Comparison of ENCODE assay signal across 9 mouse cellular contexts in genomic region chr15:11064160-11064557, GRCm38 (mm10). TPM values are rescaled to one million over a fixed set of nuclear protein-coding genes. Genes with fewer than 3 reads are reported as not detected.
DNase-seq lines count a peak whose midpoint lies in the region; ATAC-seq and TF ChIP-seq lines count a peak whose summit lies in the region.
"Had no signal": no experiment of that assay in that cellular context is flagged by ENCODE, and none has a peak within 500 bp of the region (broad histone marks: within the 10 kb centered on the region; RNA-seq: fewer than 3 reads in every experiment).

No protein-coding gene starts in this region.

- no peak for TF ChIP-seq CTCF in cerebellum, adult 2 months (IDR thresholded peaks at IDR 0.05; ENCODE audit: borderline replicate concordance, insufficient read depth, low read depth, low read length)

- H3K9me3 ChIP-seq in embryonic facial prominence, embryonic 10.5 days: no peaks in the 10 kb centered on the region
- H3K9me3 ChIP-seq in hindbrain, embryonic 15.5 days: no peaks in the 10 kb centered on the region

- H3K4me2 ChIP-seq in hindbrain, embryonic 15.5 days: peak overlapping the region; percentile 56; the same call in 1 of the 2 replicates

- peak; percentile 2; the same call in 1 of the 2 replicates for ATAC-seq in hindbrain, embryonic 15.5 days (ENCODE audit: low FRiP score, low read depth)

- no peak overlapping the region for H3K9ac ChIP-seq in hindbrain, embryonic 15.5 days

- peak; percentile 34 to 44 for DNase-seq in heart, adult 9 months (ENCODE audit: low spot score in 2 of 2)
- DNase-seq in heart, adult 11 months: no peak
- peak; percentile 16 for DNase-seq in embryonic facial prominence, embryonic 10.5 days (ENCODE audit: low spot score)
- peak; percentile 32 for DNase-seq in lung, postnatal 10 days
- no peak for DNase-seq in thymus, postnatal 36 days
- DNase-seq in cerebellum, postnatal 10 days: no peak
- DNase-seq in cerebellum, adult 2 months: no peak
- DNase-seq: cerebellum, adult 8-10 months had no signal

- no peaks in the 10 kb centered on the region for H3K36me3 ChIP-seq in embryonic facial prominence, embryonic 10.5 days (replicated peaks)
- no peaks in the 10 kb centered on the region for H3K36me3 ChIP-seq in hindbrain, embryonic 15.5 days

- 9% methylated on average over 2 of the region's 2 CpGs for WGBS in embryonic facial prominence, embryonic 10.5 days
- WGBS in hindbrain, embryonic 15.5 days: 22% methylated on average over 2 of the region's 2 CpGs
- WGBS in cerebellum, adult 2 months: 24% methylated on average over 2 of the region's 2 CpGs

- no peaks in the 10 kb centered on the region; the same call in 1 of the 2 replicates for H3K27me3 ChIP-seq in embryonic facial prominence, embryonic 10.5 days (replicated peaks; ENCODE audit: low read depth, poor library complexity, severe bottlenecking)
- H3K27me3 ChIP-seq in hindbrain, embryonic 15.5 days: no peaks in the 10 kb centered on the region
- H3K27me3 ChIP-seq in cerebellum, adult 2 months (ENCODE audit: control insufficient read depth, insufficient read depth, low read length): no peaks in the 10 kb centered on the region; the same call in 1 of the 2 replicates

- H3K27ac ChIP-seq in embryonic facial prominence, embryonic 10.5 days (replicated peaks): peak overlapping the region; percentile 87
- 0 out of 2 replicates have a peak overlapping the region, but pooled peaks have one; percentile 20 for H3K27ac ChIP-seq in hindbrain, embryonic 15.5 days (replicated peaks)
- H3K27ac ChIP-seq in cerebellum, adult 2 months (ENCODE audit: insufficient read depth, low read length): no peak overlapping the region

- TF ChIP-seq POLR2A in cerebellum, adult 2 months (IDR thresholded peaks at IDR 0.05; ENCODE audit: borderline replicate concordance, insufficient read depth, low read length): no peak

- peaks cover 46% of the 10 kb centered on the region for H3K4me1 ChIP-seq in embryonic facial prominence, embryonic 10.5 days
- peaks cover 26% of the 10 kb centered on the region for H3K4me1 ChIP-seq in hindbrain, embryonic 15.5 days (replicated peaks)
- no peaks in the 10 kb centered on the region; the same call in 1 of the 2 replicates for H3K4me1 ChIP-seq in cerebellum, adult 2 months (ENCODE audit: control insufficient read depth, insufficient read depth, low read length)

- peak overlapping the region; percentile 57 for H3K4me3 ChIP-seq in embryonic facial prominence, embryonic 10.5 days
- no peak overlapping the region for H3K4me3 ChIP-seq in hindbrain, embryonic 15.5 days
- H3K4me3 ChIP-seq in cerebellum, adult 2 months (replicated peaks; ENCODE audit: insufficient read depth, low read depth, low read length): no peak overlapping the region

RNA-seq across cellular contexts. Expression of gene Adamts12, which starts 0.4 kb away (rescaled TPM):
- 1.8 TPM in 2 replicates for polyA plus RNA-seq in embryonic facial prominence, embryonic 10.5 days (2016; fragmentation: Nextera tagmentation; extraction: Ambion mirVana)
- polyA plus RNA-seq in hindbrain, embryonic 15.5 days (2015; fragmentation: Nextera tagmentation; extraction: Ambion mirVana): 1.5 and 2.0 TPM in 2 replicates
- 0.15 and 0.33 TPM in 2 replicates for polyA plus RNA-seq in cerebellum, adult 2 months (2012; rRNA removed)

RNA-seq across cellular contexts. Expression of gene Rxfp3, which starts 26.4 kb away (rescaled TPM):
- 0.67 and 0.80 TPM in 2 replicates for polyA plus RNA-seq in embryonic facial prominence, embryonic 10.5 days (2016; fragmentation: Nextera tagmentation; extraction: Ambion mirVana)
- polyA plus RNA-seq in hindbrain, embryonic 15.5 days (2015; fragmentation: Nextera tagmentation; extraction: Ambion mirVana): 5.6 TPM in 2 replicates
- 0.24 and 0.33 TPM in 2 replicates for polyA plus RNA-seq in cerebellum, adult 2 months (2012; rRNA removed)

Comparison
In these comparisons a context has a peak if more than half of its experiments do, and no peak if none do; other contexts are left out.
1. DNase-seq: peak in heart, adult 9 months (2 of 2), embryonic facial prominence, embryonic 10.5 days (single experiment) and lung, postnatal 10 days (single experiment); none in heart, adult 11 months (single experiment), thymus, postnatal 36 days (0 of 2), cerebellum, postnatal 10 days (0 of 2) and cerebellum, adult 2 months (0 of 2).